Mouse (Mus musculus) CH12.LX (cell line): ENCODE data around the gene Vax1. TPM values are rescaled to one million over a fixed set of nuclear protein-coding genes. Genes with fewer than 3 reads are reported as not detected.

Source experiments
- DNase-seq: peaks from one replicate; pipeline ENCODE4 v3.0.0-alpha.2; 2013; ENCODE audit errors: extremely low read depth
- H3K27ac ChIP-seq: 2 replicates; pipeline ENCODE4 v1.5.1; 2012; ENCODE audit warnings: low read depth, mild to moderate bottlenecking, control low read depth, moderate library complexity; ENCODE audit not compliant: insufficient read depth
- H3K27me3 ChIP-seq: replicated peaks from 2 replicates; pipeline ENCODE3; 2012; ENCODE audit warnings: inconsistent platforms
- H3K36me3 ChIP-seq, 2 experiments: replicated peaks in 1 of 2; 2 replicates each; pipeline versions ENCODE3 to v1.6.1; 2012; ENCODE audit warnings: inconsistent platforms in 1 of 2, low read length in 1 of 2, mild to moderate bottlenecking in 1 of 2, mixed read lengths in 1 of 2, moderate library complexity in 1 of 2; ENCODE audit not compliant: control insufficient read depth in 1 of 2, insufficient read depth in 1 of 2
- H3K4me1 ChIP-seq, 2 experiments: 2 replicates each; pipeline ENCODE4 v1.6.1; 2012; ENCODE audit warnings: inconsistent platforms in 1 of 2, moderate library complexity in 1 of 2; ENCODE audit not compliant: insufficient read depth in 2 of 2, control insufficient read depth in 1 of 2
- H3K4me2 ChIP-seq: 2 replicates; pipeline ENCODE4 v1.6.1; 2012; ENCODE audit warnings: low read depth, mild to moderate bottlenecking, control low read depth; ENCODE audit not compliant: poor library complexity, insufficient read depth, severe bottlenecking
- H3K4me3 ChIP-seq, 3 experiments: fragments of 150-350 bp in 1 of 3; sonication (generic) in 1 of 3; replicated peaks in 1 of 3; 2 replicates each; pipeline versions ENCODE3 to v1.5.1; 2011 to 2012; ENCODE audit warnings: low read depth in 2 of 3, low read length in 2 of 3, mild to moderate bottlenecking in 2 of 3, moderate library complexity in 2 of 3, control low read depth in 1 of 3, improper control_type of control experiment in 1 of 3, inconsistent platforms in 1 of 3, mixed read lengths in 1 of 3; ENCODE audit not compliant: poor library complexity in 1 of 3
- H3K79me2 ChIP-seq: replicated peaks from 2 replicates; pipeline ENCODE4 v1.6.1; 2012; ENCODE audit warnings: mild to moderate bottlenecking, moderate library complexity; ENCODE audit not compliant: control insufficient read depth, poor library complexity, insufficient read depth, severe bottlenecking; ENCODE audit errors: extremely low read depth
- H3K9ac ChIP-seq: 2 replicates; pipeline ENCODE4 v1.6.1; 2012; ENCODE audit warnings: low read depth, mild to moderate bottlenecking, control low read depth, moderate library complexity; ENCODE audit not compliant: insufficient read depth
- H3K9me3 ChIP-seq: replicated peaks from 2 replicates; pipeline ENCODE3; 2012; ENCODE audit warnings: low read length, inconsistent platforms, mixed read lengths
- BHLHE40 ChIP-seq: IDR thresholded peaks from 2 replicates; pipeline ENCODE4 v1.6.1; 2011; ENCODE audit warnings: mild to moderate bottlenecking, low read depth, low read length, improper control_type of control experiment
- CHD1 ChIP-seq: IDR thresholded peaks from 2 replicates; pipeline ENCODE4 v1.6.1; 2012; ENCODE audit warnings: low read depth, low read length, improper control_type of control experiment, inconsistent platforms
- CHD2 ChIP-seq: IDR thresholded peaks from 2 replicates; pipeline ENCODE4 v1.6.1; 2011; ENCODE audit warnings: low read length, improper control_type of control experiment
- CTCF ChIP-seq, 2 experiments: IDR thresholded peaks in 1 of 2; conservative IDR thresholded peaks in 1 of 2; 2 replicates each; pipeline ENCODE4 v1.5.1; 2011 to 2012; ENCODE audit warnings: low read depth in 2 of 2, low read length in 2 of 2, improper control_type of control experiment in 1 of 2, inconsistent platforms in 1 of 2, mild to moderate bottlenecking in 1 of 2, moderate library complexity in 1 of 2
- E2F4 ChIP-seq: IDR thresholded peaks from 2 replicates; pipeline ENCODE4 v1.6.1; 2011; ENCODE audit warnings: low read depth, low read length, improper control_type of control experiment; ENCODE audit not compliant: insufficient replicate concordance
- ELF1 ChIP-seq: IDR thresholded peaks from 2 replicates; pipeline ENCODE4 v1.6.1; 2014; ENCODE audit warnings: low read depth, mild to moderate bottlenecking, inconsistent platforms, low read length, improper control_type of control experiment
- EP300 ChIP-seq: IDR thresholded peaks from 2 replicates; pipeline ENCODE4 v1.6.1; 2011; ENCODE audit warnings: low read length, improper control_type of control experiment
- HCFC1 ChIP-seq: IDR thresholded peaks from 2 replicates; pipeline ENCODE4 v1.6.1; 2012; ENCODE audit warnings: low read depth, mild to moderate bottlenecking, inconsistent platforms, low read length, improper control_type of control experiment
- IRF4 ChIP-seq: IDR thresholded peaks from 2 replicates; pipeline ENCODE4 v1.6.1; 2014; ENCODE audit warnings: low read depth, mild to moderate bottlenecking, inconsistent platforms, low read length, improper control_type of control experiment
- JUND ChIP-seq: conservative IDR thresholded peaks from 2 replicates; pipeline ENCODE4 v1.6.1; 2011; ENCODE audit warnings: low read depth, low read length, improper control_type of control experiment
- KAT2A ChIP-seq: IDR thresholded peaks from 2 replicates; pipeline ENCODE4 v1.6.1; 2012; ENCODE audit warnings: low read length, improper control_type of control experiment, inconsistent platforms; ENCODE audit not compliant: insufficient replicate concordance
- MAFK ChIP-seq: IDR thresholded peaks from 2 replicates; pipeline ENCODE4 v1.6.1; 2011; ENCODE audit warnings: low read length, improper control_type of control experiment; ENCODE audit not compliant: insufficient replicate concordance
- MAX ChIP-seq: IDR thresholded peaks from 2 replicates; pipeline ENCODE4 v1.6.1; 2011; ENCODE audit warnings: low read length, improper control_type of control experiment
- MAZ ChIP-seq: IDR thresholded peaks from 2 replicates; pipeline ENCODE4 v1.6.1; 2012; ENCODE audit warnings: low read depth, mild to moderate bottlenecking, inconsistent platforms, low read length, improper control_type of control experiment, moderate library complexity
- MXI1 ChIP-seq: IDR thresholded peaks from 2 replicates; pipeline ENCODE4 v1.6.1; 2011; ENCODE audit warnings: mild to moderate bottlenecking, low read depth, low read length, improper control_type of control experiment
- NELFE ChIP-seq: IDR thresholded peaks from 2 replicates; pipeline ENCODE4 v1.6.1; 2011; ENCODE audit warnings: low read depth, low read length, improper control_type of control experiment
- NRF1 ChIP-seq: IDR thresholded peaks from 2 replicates; pipeline ENCODE4 v1.6.1; 2014; ENCODE audit warnings: low read depth, mild to moderate bottlenecking, inconsistent platforms, low read length, improper control_type of control experiment, moderate library complexity
- PAX5 ChIP-seq: IDR thresholded peaks from 2 replicates; pipeline ENCODE4 v1.6.1; 2012; ENCODE audit warnings: low read length, inconsistent platforms, mixed read lengths
- POLR2AphosphoS2 ChIP-seq: IDR thresholded peaks from 2 replicates; pipeline ENCODE4 v1.6.1; 2011; ENCODE audit warnings: low read depth, low read length, improper control_type of control experiment
- RCOR1 ChIP-seq: conservative IDR thresholded peaks from 2 replicates; pipeline ENCODE4 v1.6.1; 2012; ENCODE audit warnings: low read depth, mild to moderate bottlenecking, inconsistent platforms, low read length, improper control_type of control experiment
- SIN3A ChIP-seq: IDR thresholded peaks from 2 replicates; pipeline ENCODE4 v1.6.1; 2012; ENCODE audit warnings: low read length, improper control_type of control experiment, inconsistent platforms
- SMC3 ChIP-seq: IDR thresholded peaks from 2 replicates; pipeline ENCODE4 v1.6.1; 2011; ENCODE audit warnings: low read depth, low read length, improper control_type of control experiment
- UBTF ChIP-seq: IDR thresholded peaks from 2 replicates; pipeline ENCODE4 v1.6.1; 2012; ENCODE audit warnings: low read depth, mild to moderate bottlenecking, inconsistent platforms, low read length, improper control_type of control experiment, moderate library complexity
- ZKSCAN1 ChIP-seq: IDR thresholded peaks from 2 replicates; pipeline ENCODE4 v1.6.1; 2012; ENCODE audit warnings: low read depth, inconsistent platforms, low read length, improper control_type of control experiment, borderline replicate concordance
- ZMIZ1 ChIP-seq: IDR thresholded peaks from 2 replicates; pipeline ENCODE4 v1.6.1; 2012; ENCODE audit warnings: low read depth, mild to moderate bottlenecking, inconsistent platforms, low read length, improper control_type of control experiment
- ZNF384 ChIP-seq: IDR thresholded peaks from 2 replicates; pipeline ENCODE4 v1.6.1; 2012; ENCODE audit warnings: low read depth, low read length, improper control_type of control experiment, inconsistent platforms
- dilution Hi-C: fragments of 300-500 bp; cut with MboI; formaldehyde crosslinking; loops from 2 replicates; pipeline ENCODE4 v1.14.3; 2020; ENCODE audit warnings: low sequenced_read_pairs; ENCODE audit not compliant: extremely low pct_unique_long_range_greater_than_20kb, extremely low pct_ligation_motif_present
- in situ Hi-C: fragments of 300-500 bp; cut with MboI; formaldehyde crosslinking; loops from 3 replicates; pipeline ENCODE4 v1.14.3; 2019; ENCODE audit warnings: low sequenced_read_pairs, low pct_ligation_motif_present, low pct_unique_long_range_greater_than_20kb, mixed read lengths
- polyA plus RNA-seq: library from polyadenylated mRNA; unstranded; fragments of >175 nt; gene quantifications from 2 replicates; pipeline ENCODE4 v1.2.1, GENCODE M21; 2012; ENCODE audit warnings: low read depth; ENCODE audit not compliant: insufficient read length
- total RNA-seq, 2 experiments: library from RNA; depleted of rRNA; stranded (reverse); fragments of 300-350 nt in 1 of 2; fragments of >200 nt in 1 of 2; gene quantifications; 2 replicates each; pipeline ENCODE4 v1.2.3; 2012 to 2014

The Vax1 gene
- total and polyA plus RNA-seq, 3 experiments = not detected

GRCm38 (mm10) chr19:59168386-59168905 is 1.4 kb downstream of the Vax1 start:
- DNase-seq = no peak
- peaks cover 15% of the 10 kb centered on the region for H3K9me3 ChIP-seq
- no peak overlapping the region for H3K9ac ChIP-seq
- H3K79me2 ChIP-seq = no peaks in the 10 kb centered on the region
- no peaks in the 10 kb centered on the region for H3K4me1 ChIP-seq
- H3K36me3 ChIP-seq = no peaks in the 10 kb centered on the region
- H3K27me3 ChIP-seq = no peaks in the 10 kb centered on the region
- dilution Hi-C loops (no loop called here), in situ Hi-C loops (no loop called here)
- no peak overlapping the region for H3K27ac ChIP-seq
- TF ChIP-seq ZMIZ1 (no peak), NRF1 (no peak), PAX5 (no peak), KAT2A (no peak), SIN3A (no peak), UBTF (no peak), BHLHE40 (no peak), IRF4 (no peak), E2F4 (no peak), HCFC1 (no peak), ZKSCAN1 (no peak), SMC3 (no peak), POLR2AphosphoS2 (no peak), CHD1 (no peak), CHD2 (no peak), EP300 (no peak), ZNF384 (no peak), NELFE (no peak), MAZ (no peak)
- no peak overlapping the region for H3K4me2 ChIP-seq
- no peak overlapping the region for H3K4me3 ChIP-seq

GRCm38 (mm10) chr19:59167871-59168270 is 2.0 kb downstream of the Vax1 start:
- dilution Hi-C loops = no loop called here

More at GRCm38 (mm10) chr19:59167871-59168270, 2.0 kb downstream of the Vax1 start:
- Histone ChIP-seq H3K27ac (no peak overlapping the region), H3K4me2 (no peak overlapping the region), H3K4me1 (no peaks in the 10 kb centered on the region), H3K79me2 (no peaks in the 10 kb centered on the region), H3K36me3 (no peaks in the 10 kb centered on the region), H3K4me3 (no peak overlapping the region), H3K27me3 (no peaks in the 10 kb centered on the region), H3K9me3 (peaks cover 15% of the 10 kb centered on the region)
- no peak for DNase-seq
- TF ChIP-seq IRF4 (no peak), KAT2A (no peak), RCOR1 (no peak), CTCF (conservative IDR thresholded peaks at IDR 0.05 in 1 of 2, IDR thresholded peaks at IDR 0.05 in 1 of 2; ENCODE audit: low read depth in 2 of 2, low read length in 2 of 2) (no peak), BHLHE40 (no peak), MAFK (no peak), PAX5 (no peak), MAX (no peak), ZKSCAN1 (no peak), JUND (no peak), MXI1 (no peak), CHD2 (no peak), EP300 (no peak), ELF1 (no peak)
- TF ChIP-seq, all 38 proteins: peak for 0
- in situ Hi-C loops = no loop called here
- H3K9ac ChIP-seq = no peak overlapping the region
